Mouse (Mus musculus) spleen, postnatal 10 days (tissue): ENCODE results near the gene Eaf2.

Experiments
- DNase-seq, 2 experiments: peaks; one replicate each; pipeline ENCODE4 v3.0.0; 2021 to 2022; ENCODE audit warnings: low spot score in 2 of 2

Gene Eaf2

DNA sequence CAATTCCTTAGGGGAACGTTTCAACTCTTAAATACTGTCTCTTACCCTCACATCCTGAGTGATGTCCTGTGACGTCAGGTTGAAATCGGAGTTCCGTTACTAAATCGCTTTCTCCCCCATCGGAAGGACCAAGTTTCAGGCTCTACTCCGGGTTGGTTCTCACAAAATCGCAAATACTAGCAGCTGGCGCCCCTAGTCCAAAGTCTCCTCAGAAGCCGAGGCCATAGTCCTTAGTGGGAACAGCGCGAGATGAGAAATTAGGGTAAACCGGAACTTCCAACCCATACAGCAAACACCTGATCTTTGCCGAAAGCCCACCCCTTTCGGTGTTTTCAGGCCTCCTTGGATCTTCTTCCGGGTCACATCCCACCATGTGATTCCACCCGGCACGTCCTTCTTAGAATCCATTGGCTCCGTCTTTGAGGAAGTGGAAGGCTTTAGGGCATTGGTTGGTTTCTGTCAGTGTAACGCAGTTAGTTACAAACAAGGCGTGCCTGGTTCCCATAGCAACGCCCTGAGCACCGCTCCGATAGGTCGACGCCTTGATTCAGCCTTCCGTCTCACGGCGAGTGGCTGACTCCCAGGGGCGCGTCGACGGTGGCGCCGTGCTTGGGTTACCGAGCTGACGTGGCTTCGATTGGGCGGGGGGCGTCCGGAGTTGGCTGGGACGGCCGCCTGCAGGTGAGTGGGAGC lies at the start of gene Eaf2, which contains the start of gene Golgb1:
Gene Eaf2 (minus strand): TSS at position 421 of the 693 bp plus-strand sequence.
Gene Golgb1 (plus strand): TSS at position 558 of the 693 bp plus-strand sequence.
- peak; percentile 86 to 96 for DNase-seq

DNA sequence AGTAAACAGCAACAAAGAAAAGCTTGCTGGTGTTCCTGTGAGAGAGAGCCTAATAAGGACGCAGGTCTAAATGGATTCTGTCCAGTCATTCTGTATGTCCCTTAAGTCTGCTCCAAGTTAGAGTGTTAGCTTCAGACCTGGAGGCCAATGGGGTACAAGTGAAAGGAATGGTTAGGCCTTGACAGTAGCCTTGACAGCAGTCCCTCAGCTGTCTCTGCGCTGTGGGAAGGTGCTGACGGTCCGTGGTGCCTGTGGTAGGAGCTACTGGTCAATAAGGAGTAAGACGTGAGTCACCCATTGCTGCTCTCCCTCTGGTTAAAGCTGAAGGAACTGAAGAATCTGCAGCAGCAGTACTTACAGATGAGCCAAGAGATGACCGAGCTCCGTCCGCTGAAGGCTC lies 49.5 kb upstream of the Eaf2 start:
- DNase-seq = no peak

DNA sequence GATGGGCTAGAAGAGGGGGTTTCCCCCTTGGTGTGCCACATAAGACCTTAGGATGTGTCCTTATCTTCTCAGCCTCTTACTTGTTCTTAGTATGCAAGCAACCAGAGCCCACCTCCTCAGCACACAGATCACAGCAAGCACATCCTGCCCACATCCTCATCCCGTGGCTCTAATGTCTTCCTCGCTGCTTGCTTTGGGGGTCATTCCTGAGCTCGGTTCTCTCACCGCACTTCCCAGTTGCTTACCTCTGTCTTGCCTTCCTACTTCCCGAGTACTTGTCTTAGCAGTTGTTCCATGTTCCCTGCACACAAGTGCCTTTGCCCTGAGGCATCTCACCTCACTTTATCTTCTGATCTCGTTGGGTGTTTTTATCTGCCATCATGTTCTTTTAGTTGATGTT lies 47.2 kb upstream of the Eaf2 start:
- no peak for DNase-seq

DNA sequence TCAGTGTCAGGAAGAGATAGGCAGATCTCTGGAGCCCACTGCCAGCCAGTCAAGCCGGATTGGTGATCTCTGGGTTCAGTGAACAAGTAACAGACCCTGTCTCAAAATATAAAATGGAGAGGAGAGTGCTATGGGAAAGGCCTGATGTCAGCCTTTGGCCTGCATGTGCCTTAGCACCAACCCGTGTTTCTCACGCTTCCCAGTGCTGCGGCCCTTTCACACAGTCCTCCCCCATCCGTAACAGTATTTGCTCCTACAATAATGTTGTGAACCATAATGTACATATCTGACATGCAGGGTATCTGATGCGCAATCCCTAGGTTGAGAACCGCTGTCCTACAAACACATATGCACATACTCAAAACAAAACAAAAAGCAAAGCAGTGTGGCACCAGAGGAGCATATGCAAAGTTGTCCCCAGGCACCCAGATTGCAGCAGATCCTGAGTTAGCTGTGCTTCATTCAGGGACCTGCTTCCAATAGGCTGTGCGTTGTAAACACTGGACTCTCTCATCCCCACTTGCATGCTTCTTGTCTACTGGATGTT lies 46.3 kb upstream of the Eaf2 start:
- DNase-seq = no peak

DNA sequence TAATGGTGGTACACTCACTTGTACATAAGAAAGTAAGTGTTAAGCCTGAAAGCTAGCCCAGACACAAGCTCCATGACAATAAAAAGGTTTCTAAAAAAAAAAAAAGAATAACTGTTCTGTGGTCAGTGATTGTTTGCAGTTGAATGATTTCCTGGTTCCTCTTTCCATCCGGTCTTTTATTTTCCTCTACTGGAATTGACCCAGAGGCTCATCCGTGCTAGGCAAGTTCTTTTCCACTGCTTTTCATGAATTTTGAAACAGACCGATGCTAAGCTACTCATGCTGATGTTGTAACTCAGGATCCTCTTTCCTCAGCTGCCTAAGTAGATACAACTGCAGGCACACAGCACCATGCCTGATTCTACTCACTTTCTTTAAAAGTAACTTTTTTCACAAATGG lies 45.6 kb upstream of the Eaf2 start:
- no peak for DNase-seq

DNA sequence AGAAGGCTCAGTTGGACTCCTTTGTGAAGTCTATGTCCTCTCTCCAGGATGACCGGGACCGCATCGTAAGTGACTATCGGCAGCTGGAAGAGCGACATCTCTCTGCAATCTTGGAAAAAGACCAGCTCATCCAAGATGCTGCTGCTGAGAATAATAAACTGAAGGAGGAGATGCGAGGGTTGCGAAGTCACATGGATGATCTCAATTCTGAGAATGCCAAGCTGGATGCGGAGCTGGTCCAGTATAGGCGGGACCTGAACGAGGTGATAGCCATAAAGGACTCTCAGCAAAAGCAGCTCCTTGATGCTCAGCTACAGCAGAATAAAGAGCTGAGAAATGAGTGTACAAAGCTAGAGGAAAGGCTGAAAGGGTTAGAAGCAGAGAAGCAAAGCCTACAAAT lies 43.7 kb upstream of the Eaf2 start:
- no peak for DNase-seq

DNA sequence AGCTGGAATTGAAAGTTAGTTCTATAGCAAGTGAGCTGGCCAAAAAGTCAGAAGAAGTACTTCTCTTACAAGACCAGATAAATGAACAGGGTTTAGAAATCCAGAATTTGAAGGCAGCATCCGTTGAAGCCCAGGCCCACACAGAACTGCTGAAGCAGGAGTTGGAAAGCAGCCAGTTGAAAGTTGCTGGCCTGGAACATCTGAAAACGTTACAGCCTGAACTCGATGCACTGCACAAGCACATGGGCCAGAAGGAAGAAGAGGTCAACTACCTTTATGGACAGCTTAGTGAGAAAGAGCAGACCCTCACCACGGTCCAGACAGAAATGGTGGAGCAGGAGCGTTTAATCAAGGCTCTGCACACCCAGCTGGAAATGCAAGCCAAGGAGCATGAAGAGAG lies 39.4 kb upstream of the Eaf2 start:
- no peak for DNase-seq

DNA sequence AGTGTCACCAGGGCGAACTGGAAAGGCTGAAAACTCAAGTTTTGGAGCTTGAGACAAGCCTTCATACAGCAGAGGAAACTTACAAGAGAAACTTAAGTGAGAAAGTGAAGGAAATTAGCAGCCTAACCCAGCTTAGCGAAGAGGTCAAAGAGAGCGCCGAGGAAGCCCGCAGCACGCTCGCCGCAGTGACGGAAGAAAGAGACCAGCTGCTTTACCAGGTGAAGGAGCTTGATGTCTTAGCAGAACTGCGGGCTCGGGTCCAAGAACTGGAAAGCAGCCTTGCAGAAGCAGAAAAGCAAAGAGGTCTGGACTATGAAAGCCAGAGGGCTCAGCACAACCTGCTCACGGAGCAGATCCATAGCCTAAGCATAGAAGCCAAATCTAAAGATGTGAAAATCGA lies 37.5 kb upstream of the Eaf2 start:
- no peak for DNase-seq

DNA sequence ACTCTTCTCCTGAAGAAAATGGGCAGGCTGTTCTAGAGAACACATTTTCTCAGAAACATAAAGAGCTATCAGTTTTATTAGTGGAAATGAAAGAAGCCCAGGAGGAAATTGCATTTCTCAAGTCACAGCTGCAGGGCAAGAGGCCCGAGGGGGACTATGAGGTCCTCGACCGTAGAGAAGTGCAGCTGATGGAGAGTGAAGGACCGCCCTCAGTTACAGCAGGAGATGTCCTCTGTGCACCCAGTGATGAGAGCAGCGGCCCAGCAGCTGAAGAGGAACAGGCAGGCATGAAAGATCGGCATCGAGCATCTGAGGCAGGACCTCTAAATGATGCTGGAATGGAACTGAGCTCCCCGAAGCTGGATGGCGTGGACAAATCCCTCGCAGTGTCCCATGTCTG lies 37.1 kb upstream of the Eaf2 start:
- no peak for DNase-seq

DNA sequence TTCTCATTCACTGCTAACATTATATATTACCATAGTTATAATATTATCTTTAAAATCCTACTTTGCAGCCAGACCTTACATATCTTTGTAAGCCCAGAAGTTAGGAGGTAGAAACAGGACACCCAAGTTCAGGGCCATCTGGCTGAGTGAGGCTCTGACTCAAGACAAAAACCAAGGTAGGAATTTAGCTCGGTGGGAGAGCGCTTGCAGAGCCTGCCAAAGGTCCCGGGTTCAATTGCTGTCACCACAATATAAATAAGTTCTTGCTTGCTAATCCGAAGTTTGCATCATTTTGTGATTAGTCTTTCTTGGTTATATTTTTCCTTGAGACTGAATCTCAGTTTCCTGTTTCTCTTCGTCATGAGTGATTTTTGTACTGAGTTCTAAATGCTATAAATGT lies 28.4 kb upstream of the Eaf2 start:
- DNase-seq = no peak

DNA sequence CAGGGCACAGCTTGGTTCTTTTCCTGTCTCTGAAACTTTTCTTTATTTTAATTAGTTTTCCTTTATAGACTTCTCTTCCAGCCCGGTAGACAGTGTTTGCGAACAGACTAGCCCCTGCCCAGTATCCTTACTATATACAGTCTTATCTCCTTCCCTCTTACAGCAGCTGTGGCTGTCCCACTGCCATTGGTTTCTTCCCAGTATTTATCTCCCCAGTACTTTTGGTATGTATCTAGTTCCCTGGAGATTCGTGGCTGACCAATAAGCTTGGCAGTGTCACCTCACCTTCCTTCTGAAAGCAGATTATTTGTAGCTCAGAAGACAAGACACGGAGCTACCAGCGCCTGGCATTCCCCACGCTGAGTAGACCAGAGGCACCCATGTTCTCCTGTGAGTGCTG lies 21.9 kb upstream of the Eaf2 start:
- DNase-seq = no peak

DNA sequence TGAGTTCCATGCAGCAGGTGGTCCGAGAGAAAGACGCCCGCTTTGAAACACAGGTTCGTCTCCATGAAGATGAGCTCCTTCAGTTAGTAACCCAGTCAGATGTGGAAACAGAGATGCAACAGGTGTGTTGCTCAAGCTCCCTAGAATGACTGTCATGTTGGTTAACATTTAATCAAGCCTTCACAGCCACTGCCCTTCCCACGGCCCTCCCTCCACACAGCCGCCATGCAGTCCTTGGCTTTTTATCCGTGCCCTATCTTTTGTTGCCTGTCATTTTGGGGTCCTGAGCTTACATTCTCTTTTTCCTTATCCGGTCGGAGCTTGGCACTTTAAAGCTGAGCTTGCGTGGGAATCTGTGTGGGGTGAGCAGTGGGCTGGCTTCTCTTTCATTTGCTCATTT lies 18.5 kb upstream of the Eaf2 start:
- DNase-seq = no peak

DNA sequence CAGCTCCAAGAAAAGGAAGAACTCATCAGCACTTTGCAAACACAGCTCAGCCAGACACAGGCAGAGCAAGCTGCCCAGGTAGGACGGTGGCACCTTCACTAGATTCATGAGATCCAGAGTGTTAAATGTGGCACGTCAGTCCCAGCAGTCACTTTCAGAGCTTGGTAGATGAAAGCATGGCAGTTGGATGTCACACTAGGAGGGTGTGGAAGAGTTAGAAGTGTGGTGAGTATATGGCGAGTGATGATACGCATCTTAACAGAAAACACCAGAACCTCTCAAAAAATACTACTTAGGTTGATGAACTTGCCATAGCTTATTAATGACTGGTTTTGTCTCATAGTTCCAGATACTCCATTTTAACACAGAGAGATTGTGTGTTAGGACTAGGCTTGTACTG lies 16.6 kb upstream of the Eaf2 start:
- peak in 1 of 2 experiments; percentile 46 for DNase-seq

DNA sequence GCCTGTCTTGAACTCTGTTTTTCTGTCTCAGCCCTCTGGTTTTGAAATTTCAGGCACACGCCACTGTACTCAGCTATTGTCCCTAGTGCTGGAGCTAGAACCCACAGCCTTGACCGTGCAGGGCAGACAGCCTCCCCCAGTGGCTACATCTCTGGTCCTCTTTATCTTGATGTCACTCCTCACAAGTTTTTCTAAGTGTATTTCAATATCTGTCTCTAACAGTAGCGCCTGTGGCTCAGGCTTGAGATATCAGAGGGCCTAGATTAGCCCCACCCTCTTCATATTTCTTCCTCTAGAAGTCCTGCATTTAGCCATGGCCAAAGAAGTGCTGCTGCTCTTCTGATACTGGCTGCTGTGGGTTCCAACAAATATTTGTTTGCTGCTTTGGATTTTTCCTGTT lies 15.8 kb upstream of the Eaf2 start:
- DNase-seq = peak; percentile 37 to 65

DNA sequence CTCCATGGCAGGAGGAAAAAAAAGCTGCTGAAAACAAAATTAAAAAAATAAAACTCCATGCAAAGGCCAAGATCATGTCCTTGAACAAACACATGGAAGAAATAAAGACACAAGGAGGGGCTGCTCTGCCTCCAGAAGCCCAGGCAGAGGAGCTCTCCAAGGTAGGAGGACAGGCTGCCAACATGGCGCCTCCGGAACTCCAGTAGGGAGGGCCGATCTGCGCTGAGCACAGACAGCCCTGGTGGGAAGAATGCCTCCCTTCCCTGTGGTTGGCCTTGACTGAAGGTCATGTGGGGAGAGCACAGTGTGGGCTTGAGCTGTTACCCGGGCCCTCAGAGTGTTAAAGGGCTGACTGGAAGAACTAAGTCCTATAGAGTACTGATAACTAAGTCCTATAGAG lies 12.7 kb upstream of the Eaf2 start:
- no peak for DNase-seq

DNA sequence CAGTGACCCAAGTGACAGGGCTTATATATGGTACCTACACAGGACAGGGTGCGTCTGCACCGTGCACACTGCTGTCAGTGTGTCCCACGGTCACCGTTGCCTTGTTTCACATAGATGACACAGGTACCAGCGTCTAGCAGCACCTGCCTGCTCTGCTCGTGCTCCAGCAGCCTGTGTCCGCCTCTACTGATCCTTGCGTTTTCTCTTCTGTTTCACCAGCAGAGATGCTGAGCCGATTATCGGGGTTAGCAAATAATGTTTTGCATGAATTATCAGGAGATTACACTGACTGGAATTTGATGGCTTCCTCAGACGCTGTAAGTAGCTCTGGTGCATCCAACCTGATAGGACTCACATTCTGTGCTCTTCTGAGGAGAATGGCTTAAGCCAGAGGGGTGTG lies 11.1 kb upstream of the Eaf2 start:
- DNase-seq = no peak

DNA sequence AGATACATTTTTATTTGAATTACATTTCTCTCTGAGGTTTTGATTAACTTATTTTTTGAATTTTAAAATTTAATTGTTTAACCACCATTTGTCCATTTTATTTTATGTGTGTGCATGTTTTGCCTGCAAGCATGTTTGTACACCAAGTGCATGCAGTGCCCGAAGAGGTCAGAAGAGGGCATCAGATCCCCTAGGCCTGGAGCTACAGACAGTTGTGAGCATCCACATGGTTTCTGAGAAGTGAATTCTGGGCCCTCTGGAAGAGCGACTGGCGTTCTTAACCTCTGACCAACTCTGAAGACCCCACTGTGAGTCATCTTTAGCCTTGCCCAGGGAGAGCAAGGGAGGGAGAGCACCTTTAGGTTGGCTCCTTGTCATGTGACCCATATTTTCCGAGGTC lies 10.1 kb upstream of the Eaf2 start:
- peak; percentile 69 to 85 for DNase-seq

DNA sequence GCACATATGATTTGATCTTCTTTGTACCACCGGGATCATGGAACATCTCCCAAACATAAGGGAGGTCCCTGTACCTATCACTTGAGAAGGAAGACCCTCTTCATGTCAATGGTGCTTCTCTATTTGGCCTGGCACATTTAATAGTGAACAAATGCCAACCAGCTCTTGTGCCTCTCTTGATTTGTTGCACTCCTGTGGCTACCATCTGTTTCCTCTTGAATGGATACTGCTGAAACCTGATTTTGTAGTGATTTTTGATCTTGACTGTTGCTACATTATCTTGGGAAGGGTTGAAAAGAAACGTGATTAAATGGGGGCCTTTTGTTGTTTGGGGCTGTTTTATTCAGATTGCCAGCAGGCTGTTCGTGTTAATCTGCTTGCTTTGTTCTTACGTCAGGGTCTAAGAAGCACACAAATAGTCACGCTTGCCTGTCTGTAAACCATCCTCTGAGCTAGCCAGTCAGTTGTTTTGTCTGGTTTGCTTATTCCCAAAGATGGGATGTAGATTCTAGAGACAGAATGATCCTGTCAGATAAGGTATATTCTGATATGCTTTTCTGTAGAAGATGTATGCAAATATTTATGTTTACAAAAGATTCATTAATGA lies 8.0 kb upstream of the Eaf2 start:
- DNase-seq = no peak

DNA sequence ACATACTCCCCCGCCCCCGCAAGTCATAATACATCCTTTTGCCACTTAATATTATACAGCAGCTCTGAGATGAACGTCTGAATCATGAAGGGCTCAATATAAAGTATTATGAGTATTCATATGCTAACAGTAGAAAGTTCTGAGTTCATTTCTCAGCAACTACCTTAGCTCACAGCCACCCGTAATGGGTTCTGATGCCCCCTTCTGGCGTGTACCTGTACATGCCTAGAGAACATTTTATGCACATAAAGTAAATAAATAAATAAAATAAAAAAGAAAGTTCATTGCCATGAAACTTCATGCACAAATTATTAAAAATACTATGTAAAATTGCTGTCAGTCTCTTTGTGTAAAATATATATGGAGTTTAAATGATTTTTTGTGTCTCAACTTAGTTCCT lies 2.5 kb upstream of the Eaf2 start:
- peak in 1 of 2 experiments; percentile 53 for DNase-seq

DNA sequence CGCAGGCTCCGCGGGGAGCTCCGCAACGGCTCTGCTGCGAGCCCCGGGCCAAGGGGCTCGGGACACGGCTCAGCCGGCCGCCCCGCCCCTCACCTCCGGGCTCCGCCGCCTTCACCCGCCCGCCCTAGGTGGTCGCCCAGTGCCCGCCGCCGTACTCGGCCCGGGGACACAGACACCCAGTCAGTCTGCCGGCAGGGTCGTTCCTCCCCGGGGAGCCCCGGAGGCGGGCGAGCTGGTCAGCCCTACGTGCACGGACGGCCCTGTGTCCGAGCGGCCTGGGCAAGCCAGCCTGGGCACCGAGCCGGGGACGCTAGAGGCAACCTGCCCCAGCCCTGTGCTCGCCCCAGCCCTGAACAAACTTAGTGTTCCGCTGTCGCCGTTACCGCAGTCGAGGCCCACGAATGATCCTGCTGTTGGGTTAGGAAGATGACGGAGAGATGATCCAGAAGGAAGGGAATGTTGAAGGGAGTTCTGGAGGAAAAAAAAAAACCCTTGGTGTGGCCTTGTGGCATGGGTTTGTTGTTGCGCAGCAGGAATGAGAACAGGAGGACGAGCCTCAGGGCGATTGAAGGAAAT lies 561 bp upstream of the Eaf2 start:
- no peak for DNase-seq

DNA sequence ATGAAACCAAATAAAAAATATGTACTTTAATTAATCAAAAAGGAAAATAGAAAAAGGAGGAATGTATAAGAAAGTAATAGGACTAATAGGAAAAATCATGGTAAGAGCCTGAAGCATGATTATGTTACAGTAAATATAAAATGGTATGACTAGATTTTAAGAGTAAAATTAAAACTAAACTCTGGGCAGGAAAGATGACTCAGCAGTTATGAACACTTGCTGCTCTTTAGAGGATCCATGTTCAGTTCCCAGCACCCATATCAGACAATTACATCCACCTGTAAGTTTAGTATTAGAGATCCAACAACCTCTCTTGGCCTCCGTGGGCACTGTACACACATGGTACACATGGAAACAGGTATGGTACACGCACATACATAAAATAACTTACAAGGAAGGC lies 5.4 kb downstream of the Eaf2 start:
- no peak for DNase-seq

DNA sequence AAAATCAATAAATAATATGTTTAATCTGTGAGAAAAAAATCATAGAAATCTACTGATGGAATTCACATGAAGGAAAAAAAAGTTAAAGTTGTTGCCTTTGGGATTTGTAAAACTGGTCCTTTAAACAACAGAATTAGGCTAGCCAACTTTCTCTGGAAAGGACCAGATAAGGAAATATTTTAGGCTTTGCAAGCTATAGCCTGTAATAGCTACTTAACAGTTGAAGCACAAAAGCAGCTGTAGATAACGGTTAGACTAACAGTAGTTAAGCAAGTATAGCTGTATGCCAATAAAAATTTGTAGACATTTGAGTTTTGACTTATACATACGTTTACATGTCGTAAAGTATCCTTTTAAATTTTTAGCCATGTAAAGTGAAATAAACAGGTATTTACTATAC lies 11.2 kb downstream of the Eaf2 start:
- DNase-seq = no peak

DNA sequence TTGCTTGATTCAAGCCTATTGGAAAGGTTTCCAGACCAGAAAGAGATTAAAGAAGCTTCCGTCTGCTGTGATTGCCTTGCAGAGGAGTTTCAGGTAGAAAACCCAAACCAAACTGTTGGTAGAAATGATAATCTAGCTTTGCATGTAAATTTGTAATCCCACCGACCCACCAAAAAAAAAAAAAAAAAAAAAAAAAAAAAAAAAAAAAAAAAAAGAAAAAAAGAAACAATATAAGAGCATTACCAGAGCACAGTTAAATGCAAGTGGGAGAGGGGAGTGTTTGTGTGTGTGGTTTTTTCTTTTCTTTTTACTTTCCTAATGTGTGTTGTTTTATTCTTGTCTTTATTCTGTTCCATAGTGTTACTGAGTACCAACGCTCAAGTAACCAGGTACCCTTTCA lies 23.6 kb downstream of the Eaf2 start:
- DNase-seq = no peak
